Mouse (Mus musculus): ENCODE measurements at regions not wholly inside any gene's neighbourhood (a gene's known extent, or its start where the extent isn't known, plus 50 kb on each side); places are given as distances from the start of the nearest gene placed in this dataset.

DNA sequence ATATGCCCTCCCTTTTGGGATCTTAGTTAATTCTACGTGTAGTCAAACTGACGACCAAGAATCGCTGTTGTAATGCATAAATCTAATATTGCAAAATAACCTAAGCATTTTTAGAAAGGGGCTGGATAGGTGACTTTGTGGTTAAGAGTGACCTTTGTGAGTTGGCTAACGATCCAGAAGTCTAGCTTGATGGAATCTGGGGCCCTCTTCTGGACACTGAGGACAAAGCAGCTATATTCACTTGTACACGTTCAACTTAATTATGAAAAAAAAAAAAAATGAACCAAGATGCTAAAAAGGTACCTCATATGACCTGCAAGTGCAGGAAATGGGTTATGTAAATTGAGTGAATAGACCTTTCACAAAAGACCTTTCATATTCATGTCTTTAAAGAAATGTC is 886.2 kb downstream of the Basp1 start:
- Histone ChIP-seq H3K27ac (ENCODE audit: insufficient read depth, low read depth) (no peak overlapping the region), H3K9me3 (replicated peaks; ENCODE audit: low read length) (peaks cover 17% of the 10 kb centered on the region), H3K27me3 (replicated peaks) (no peaks in the 10 kb centered on the region), H3K9ac (ENCODE audit: insufficient read depth, low read depth) (no peak overlapping the region), H3K4me2 (ENCODE audit: insufficient read depth, low read depth, poor library complexity, severe bottlenecking) (no peak overlapping the region), H3K36me3 (replicated peaks in 1 of 2; ENCODE audit: control insufficient read depth in 1 of 2, insufficient read depth in 1 of 2, low read length in 1 of 2) (no peaks in the 10 kb centered on the region), H3K4me1 (ENCODE audit: control insufficient read depth in 1 of 2, insufficient read depth in 2 of 2) (no peaks in the 10 kb centered on the region), H3K79me2 (replicated peaks; ENCODE audit: control insufficient read depth, extremely low read depth, insufficient read depth, poor library complexity, severe bottlenecking) (no peaks in the 10 kb centered on the region), H3K4me3 (replicated peaks in 1 of 3; ENCODE audit: low read depth in 2 of 3, low read length in 2 of 3, poor library complexity in 1 of 3) (no peak overlapping the region)
- in situ Hi-C loops (cut with MboI; ENCODE audit: low pct_ligation_motif_present, low pct_unique_long_range_greater_than_20kb, low sequenced_read_pairs) (no loop called here), dilution Hi-C loops (cut with MboI; ENCODE audit: extremely low pct_ligation_motif_present, extremely low pct_unique_long_range_greater_than_20kb, low sequenced_read_pairs) (no loop called here)
- TF ChIP-seq MXI1 (IDR thresholded peaks at IDR 0.05; ENCODE audit: low read depth, low read length) (no peak), CTCF (conservative IDR thresholded peaks at IDR 0.05 in 1 of 2, IDR thresholded peaks at IDR 0.05 in 1 of 2; ENCODE audit: low read depth in 2 of 2, low read length in 2 of 2) (peak in 1 of 2 experiments; percentile 2; a peak in 1 of 4 replicates), ETS1 (conservative IDR thresholded peaks at IDR 0.05; ENCODE audit: low read depth, low read length) (no peak)
- DNase-seq (ENCODE audit: extremely low read depth), result peak; percentile 8

- dilution Hi-C loops (cut with MboI; ENCODE audit: extremely low pct_ligation_motif_present, extremely low pct_unique_long_range_greater_than_20kb, low sequenced_read_pairs), result no loop called here
- TF ChIP-seq EP300 (IDR thresholded peaks at IDR 0.05; ENCODE audit: low read length), result no peak
- TF ChIP-seq RCOR1 (conservative IDR thresholded peaks at IDR 0.05; ENCODE audit: low read depth, low read length), result no peak
- no peak for TF ChIP-seq UBTF (IDR thresholded peaks at IDR 0.05; ENCODE audit: low read depth, low read length)
- Histone ChIP-seq H3K27me3 (replicated peaks) (no peaks in the 10 kb centered on the region), H3K4me2 (ENCODE audit: insufficient read depth, low read depth, poor library complexity, severe bottlenecking) (no peak overlapping the region), H3K27ac (ENCODE audit: insufficient read depth, low read depth) (no peak overlapping the region), H3K9me3 (replicated peaks; ENCODE audit: low read length) (peaks cover 16% of the 10 kb centered on the region), H3K4me1 (ENCODE audit: control insufficient read depth in 1 of 2, insufficient read depth in 2 of 2) (no peaks in the 10 kb centered on the region), H3K36me3 (replicated peaks in 1 of 2; ENCODE audit: control insufficient read depth in 1 of 2, insufficient read depth in 1 of 2, low read length in 1 of 2) (no peaks in the 10 kb centered on the region), H3K4me3 (replicated peaks in 1 of 3; ENCODE audit: low read depth in 2 of 3, low read length in 2 of 3, poor library complexity in 1 of 3) (no peak overlapping the region), H3K9ac (ENCODE audit: insufficient read depth, low read depth) (no peak overlapping the region), H3K79me2 (replicated peaks; ENCODE audit: control insufficient read depth, extremely low read depth, insufficient read depth, poor library complexity, severe bottlenecking) (no peaks in the 10 kb centered on the region)
- DNase-seq (ENCODE audit: extremely low read depth), result no peak
- in situ Hi-C loops (cut with MboI; ENCODE audit: low pct_ligation_motif_present, low pct_unique_long_range_greater_than_20kb, low sequenced_read_pairs), result no loop called here
Observed at GRCm38 (mm10) chr15:24513926-24514325, 899.6 kb downstream of the Basp1 start.

DNA sequence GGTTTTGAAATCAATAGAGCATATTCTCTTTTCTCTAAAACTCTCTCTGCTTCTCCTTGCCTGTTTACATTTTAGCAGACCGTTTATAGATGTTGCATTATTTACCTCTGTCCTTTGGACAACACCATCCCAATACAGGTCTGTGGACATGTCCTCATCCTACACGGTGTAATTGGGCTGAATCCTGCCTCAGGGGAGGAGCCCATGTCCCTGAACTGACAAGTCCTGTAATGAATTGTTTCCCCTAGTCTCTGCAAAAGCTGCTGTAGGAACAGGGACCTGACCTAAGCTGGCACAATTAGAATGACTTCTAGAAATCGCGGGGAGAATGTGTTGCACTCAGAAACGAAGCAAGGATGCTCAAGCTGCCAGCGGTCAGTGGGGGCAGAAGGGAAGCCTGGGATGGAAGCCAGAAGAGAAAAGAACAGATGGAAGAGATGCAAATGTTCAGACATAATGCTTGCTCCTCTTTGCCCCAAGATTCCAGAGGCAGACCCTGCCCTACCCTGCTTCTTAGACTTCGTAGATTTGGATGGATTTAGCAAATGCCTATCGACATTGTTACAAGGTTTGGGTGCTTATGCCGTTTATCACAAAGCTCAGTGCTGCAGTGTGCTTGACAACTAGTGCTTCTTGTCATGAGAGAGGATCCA is 911.5 kb downstream of the Basp1 start:
- no peak for DNase-seq (ENCODE audit: extremely low read depth)
- Histone ChIP-seq H3K27me3 (replicated peaks) (no peaks in the 10 kb centered on the region), H3K79me2 (replicated peaks; ENCODE audit: control insufficient read depth, extremely low read depth, insufficient read depth, poor library complexity, severe bottlenecking) (no peaks in the 10 kb centered on the region), H3K9me3 (replicated peaks; ENCODE audit: low read length) (peaks cover 36% of the 10 kb centered on the region), H3K9ac (ENCODE audit: insufficient read depth, low read depth) (no peak overlapping the region), H3K4me1 (ENCODE audit: control insufficient read depth in 1 of 2, insufficient read depth in 2 of 2) (no peaks in the 10 kb centered on the region), H3K4me3 (replicated peaks in 1 of 3; ENCODE audit: low read depth in 2 of 3, low read length in 2 of 3, poor library complexity in 1 of 3) (no peak overlapping the region), H3K36me3 (replicated peaks in 1 of 2; ENCODE audit: control insufficient read depth in 1 of 2, insufficient read depth in 1 of 2, low read length in 1 of 2) (no peaks in the 10 kb centered on the region), H3K27ac (ENCODE audit: insufficient read depth, low read depth) (no peak overlapping the region), H3K4me2 (ENCODE audit: insufficient read depth, low read depth, poor library complexity, severe bottlenecking) (no peak overlapping the region)
- in situ Hi-C loops (cut with MboI; ENCODE audit: low pct_ligation_motif_present, low pct_unique_long_range_greater_than_20kb, low sequenced_read_pairs) (no loop called here), dilution Hi-C loops (cut with MboI; ENCODE audit: extremely low pct_ligation_motif_present, extremely low pct_unique_long_range_greater_than_20kb, low sequenced_read_pairs) (no loop called here)
- TF ChIP-seq RCOR1 (conservative IDR thresholded peaks at IDR 0.05; ENCODE audit: low read depth, low read length) (no peak), CTCF (conservative IDR thresholded peaks at IDR 0.05 in 1 of 2, IDR thresholded peaks at IDR 0.05 in 1 of 2; ENCODE audit: low read depth in 2 of 2, low read length in 2 of 2) (no peak)

Data from CH12.LX (cell line).